Mouse (Mus musculus): Measurements from ENCODE around the gene Hpgds. TPM values are rescaled to one million over a fixed set of nuclear protein-coding genes. Genes with fewer than 3 reads are reported as not detected.

The Hpgds gene
- 3.9 and 4.6 TPM in 2 replicates for polyA plus RNA-seq (2015; fragmentation: Nextera tagmentation; extraction: Ambion mirVana)

DNA sequence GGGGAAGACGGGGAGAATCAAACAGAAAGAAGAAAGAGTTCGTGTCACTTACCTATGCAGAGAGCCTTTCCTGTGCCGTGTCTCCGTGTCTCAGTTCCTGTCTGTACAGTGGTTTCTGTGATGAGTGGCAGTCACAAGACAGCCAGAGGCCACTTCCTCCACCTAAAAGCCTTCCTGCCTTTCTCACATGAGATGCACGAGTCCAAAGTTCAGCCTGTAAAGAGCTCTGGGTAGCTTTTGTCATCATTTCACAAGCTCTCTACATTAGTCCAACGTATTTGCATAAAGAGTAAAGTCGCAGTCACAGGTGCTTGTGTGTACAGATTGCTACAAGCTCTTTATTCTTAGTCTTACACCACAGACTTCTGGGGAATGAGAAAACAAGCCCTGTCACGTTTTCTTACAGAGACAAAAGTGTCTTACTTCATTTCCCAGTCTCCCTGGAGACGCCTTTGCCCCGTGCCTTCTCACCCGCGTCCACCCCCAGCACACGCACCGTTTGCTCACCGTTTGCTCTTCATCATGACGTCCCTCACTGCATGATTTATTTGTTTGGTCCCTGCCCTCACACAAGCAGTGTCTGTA, at the start of gene Hpgds:
Gene Hpgds (minus strand): TSS at position 288 of the 585 bp plus-strand sequence.
- Histone ChIP-seq H3K36me3 (ENCODE audit: control insufficient read depth, insufficient read depth, low read length) (no peaks in the 10 kb centered on the region), H3K27ac (ENCODE audit: low read depth, low read length) (no peak within 1 kb of the TSS), H3K9me3 (ENCODE audit: control insufficient read depth, low read length) (no peaks in the 10 kb centered on the region), H3K4me3 (ENCODE audit: low read length) (peak within 1 kb of the TSS; percentile 20), H3K4me1 (ENCODE audit: control insufficient read depth, insufficient read depth, low read depth, low read length) (peaks cover 6% of the 10 kb centered on the region; the same call in 1 of the 2 replicates), H3K4me2 (ENCODE audit: low read length) (peak within 1 kb of the TSS; percentile 50), H3K9ac (ENCODE audit: low read depth, low read length) (peak within 1 kb of the TSS; percentile 27; the same call in 1 of the 2 replicates), H3K27me3 (replicated peaks; ENCODE audit: control insufficient read depth, insufficient read depth, low read length) (no peaks in the 10 kb centered on the region)
- ATAC-seq: peak; percentile 61
- 19% methylated on average over 16 of the region's 16 CpGs for WGBS

DNA sequence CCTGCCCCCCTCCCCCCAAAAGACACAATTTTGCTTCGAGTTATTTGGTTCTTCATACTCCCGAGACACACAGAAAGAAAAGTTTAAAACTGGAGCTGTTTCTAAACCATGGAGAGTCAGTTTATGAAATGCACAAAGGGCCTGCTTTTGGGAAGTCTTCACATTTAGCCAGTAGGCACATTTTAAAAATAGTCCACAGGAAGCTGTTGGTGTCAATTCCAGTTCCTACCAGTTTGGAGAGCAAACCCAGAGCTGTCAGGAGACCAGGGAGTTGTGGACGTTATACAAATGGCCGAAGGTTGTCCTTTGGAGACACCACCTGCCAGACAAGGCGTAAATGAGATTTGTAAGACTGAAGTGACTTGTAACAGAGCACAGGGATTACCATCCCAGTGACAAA, 20.3 kb upstream of the Hpgds start:
- H3K4me3 ChIP-seq (ENCODE audit: low read length): no peak overlapping the region
- no peak for ATAC-seq
- H3K4me1 ChIP-seq (ENCODE audit: control insufficient read depth, insufficient read depth, low read depth, low read length): no peaks in the 10 kb centered on the region
- H3K9me3 ChIP-seq (ENCODE audit: control insufficient read depth, low read length): no peaks in the 10 kb centered on the region
- no peak overlapping the region for H3K27ac ChIP-seq (ENCODE audit: low read depth, low read length)
- no peaks in the 10 kb centered on the region for H3K36me3 ChIP-seq (ENCODE audit: control insufficient read depth, insufficient read depth, low read length)
- H3K27me3 ChIP-seq (replicated peaks; ENCODE audit: control insufficient read depth, insufficient read depth, low read length): no peaks in the 10 kb centered on the region
- 69% methylated on average over 5 of the region's 5 CpGs for WGBS
- no peak overlapping the region for H3K4me2 ChIP-seq (ENCODE audit: low read length)
- no peak overlapping the region for H3K9ac ChIP-seq (ENCODE audit: low read depth, low read length)

DNA sequence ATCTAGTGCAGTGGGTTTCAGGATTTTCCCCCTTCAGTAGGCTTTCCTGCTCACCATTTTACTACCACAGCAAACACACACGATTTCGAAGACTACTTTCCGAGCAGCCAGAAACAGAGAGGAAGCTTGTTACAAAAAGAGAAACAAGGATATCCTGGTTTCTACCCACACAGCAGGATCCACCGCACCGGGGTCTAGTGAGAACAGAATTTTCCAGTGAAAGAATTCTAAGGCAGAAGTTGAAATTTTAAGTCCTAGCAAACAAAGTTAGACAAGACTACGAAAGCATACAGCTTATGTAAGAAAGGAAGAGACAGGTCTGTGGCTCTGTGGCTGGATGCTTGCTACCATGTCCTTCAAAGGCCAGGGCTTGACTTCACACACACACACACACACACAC, 19.4 kb upstream of the Hpgds start:
- H3K36me3 ChIP-seq (ENCODE audit: control insufficient read depth, insufficient read depth, low read length): no peaks in the 10 kb centered on the region
- 86% methylated on average over 6 of the region's 6 CpGs for WGBS
- no peaks in the 10 kb centered on the region for H3K9me3 ChIP-seq (ENCODE audit: control insufficient read depth, low read length)
- no peak for ATAC-seq
- no peak overlapping the region for H3K4me3 ChIP-seq (ENCODE audit: low read length)
- no peak overlapping the region for H3K9ac ChIP-seq (ENCODE audit: low read depth, low read length)
- no peak overlapping the region for H3K4me2 ChIP-seq (ENCODE audit: low read length)
- H3K4me1 ChIP-seq (ENCODE audit: control insufficient read depth, insufficient read depth, low read depth, low read length): no peaks in the 10 kb centered on the region
- no peak overlapping the region for H3K27ac ChIP-seq (ENCODE audit: low read depth, low read length)
- no peaks in the 10 kb centered on the region for H3K27me3 ChIP-seq (replicated peaks; ENCODE audit: control insufficient read depth, insufficient read depth, low read length)

DNA sequence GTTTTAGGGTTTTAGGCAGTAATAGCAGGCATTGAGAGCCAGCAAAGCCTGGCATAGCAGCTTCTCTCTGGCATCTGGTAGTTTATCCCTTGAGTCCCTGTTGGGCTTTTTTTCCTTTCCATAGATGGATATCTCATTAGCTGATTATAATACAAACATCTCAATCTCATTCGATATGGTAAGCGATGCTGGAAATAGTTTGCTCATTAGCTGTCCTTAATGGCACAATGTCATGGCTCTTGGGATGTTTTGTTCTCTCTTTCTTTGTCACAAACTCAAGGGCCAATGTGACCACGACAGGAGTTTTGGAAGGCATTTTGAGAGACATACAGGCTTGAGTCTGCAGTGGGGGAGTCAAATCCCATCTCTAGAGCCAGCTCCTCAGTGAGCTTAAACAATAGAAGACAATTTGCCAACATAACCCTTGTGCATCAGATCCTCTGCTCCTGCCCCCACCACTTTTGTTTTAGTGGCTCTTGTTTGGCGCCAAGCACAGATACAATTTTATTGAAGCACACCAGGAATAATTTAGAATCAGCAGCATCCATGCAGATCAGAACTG, 14.8 kb upstream of the Hpgds start:
- no peaks in the 10 kb centered on the region for H3K9me3 ChIP-seq (ENCODE audit: control insufficient read depth, low read length)
- no peaks in the 10 kb centered on the region for H3K27me3 ChIP-seq (replicated peaks; ENCODE audit: control insufficient read depth, insufficient read depth, low read length)
- 43% methylated on average over 4 of the region's 4 CpGs for WGBS
- no peaks in the 10 kb centered on the region for H3K36me3 ChIP-seq (ENCODE audit: control insufficient read depth, insufficient read depth, low read length)
- H3K9ac ChIP-seq (ENCODE audit: low read depth, low read length): no peak overlapping the region
- H3K4me1 ChIP-seq (ENCODE audit: control insufficient read depth, insufficient read depth, low read depth, low read length): no peaks in the 10 kb centered on the region
- H3K4me3 ChIP-seq (ENCODE audit: low read length): no peak overlapping the region
- no peak overlapping the region for H3K4me2 ChIP-seq (ENCODE audit: low read length)
- peak; percentile 73; the same call in 1 of the 2 replicates for ATAC-seq
- no peak overlapping the region for H3K27ac ChIP-seq (ENCODE audit: low read depth, low read length)

GRCm38 (mm10) chr6:65157042-65157441, 12.3 kb upstream of the Hpgds start:
- H3K9ac ChIP-seq (ENCODE audit: low read depth, low read length): no peak overlapping the region
- no peaks in the 10 kb centered on the region for H3K9me3 ChIP-seq (ENCODE audit: control insufficient read depth, low read length)
- no peaks in the 10 kb centered on the region for H3K27me3 ChIP-seq (replicated peaks; ENCODE audit: control insufficient read depth, insufficient read depth, low read length)
- H3K36me3 ChIP-seq (ENCODE audit: control insufficient read depth, insufficient read depth, low read length): no peaks in the 10 kb centered on the region
- no peak for ATAC-seq
- WGBS: 89% methylated on average over 4 of the region's 4 CpGs
- no peaks in the 10 kb centered on the region for H3K4me1 ChIP-seq (ENCODE audit: control insufficient read depth, insufficient read depth, low read depth, low read length)
- no peak overlapping the region for H3K4me3 ChIP-seq (ENCODE audit: low read length)
- H3K4me2 ChIP-seq (ENCODE audit: low read length): no peak overlapping the region
- H3K27ac ChIP-seq (ENCODE audit: low read depth, low read length): no peak overlapping the region

DNA sequence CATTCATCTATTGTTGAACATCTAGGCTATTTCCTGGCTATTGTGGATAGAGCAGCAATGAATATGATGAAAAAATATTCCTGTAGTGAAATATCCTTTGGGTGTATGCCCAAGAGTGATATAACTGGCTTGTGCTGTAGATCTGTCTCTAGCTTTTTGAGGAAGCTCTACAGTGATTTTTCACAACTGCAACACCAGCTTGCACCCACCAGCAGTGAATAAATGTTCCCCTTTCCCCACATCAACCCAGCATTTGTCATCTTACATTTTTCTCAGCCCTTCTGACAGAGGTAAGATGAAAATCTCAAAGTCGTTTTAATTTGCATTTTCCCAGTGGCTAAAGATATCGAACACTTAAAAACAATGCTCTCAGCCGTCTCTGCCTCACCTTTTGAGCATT, 8.9 kb upstream of the Hpgds start:
- Histone ChIP-seq H3K4me3 (ENCODE audit: low read length) (no peak overlapping the region), H3K36me3 (ENCODE audit: control insufficient read depth, insufficient read depth, low read length) (no peaks in the 10 kb centered on the region), H3K27me3 (replicated peaks; ENCODE audit: control insufficient read depth, insufficient read depth, low read length) (no peaks in the 10 kb centered on the region), H3K9me3 (ENCODE audit: control insufficient read depth, low read length) (no peaks in the 10 kb centered on the region), H3K27ac (ENCODE audit: low read depth, low read length) (no peak overlapping the region), H3K9ac (ENCODE audit: low read depth, low read length) (no peak overlapping the region), H3K4me1 (ENCODE audit: control insufficient read depth, insufficient read depth, low read depth, low read length) (no peaks in the 10 kb centered on the region), H3K4me2 (ENCODE audit: low read length) (no peak overlapping the region)
- 66% methylated on average over 3 of the region's 3 CpGs for WGBS
- no peak for ATAC-seq

GRCm38 (mm10) chr6:65150703-65151102, 6.0 kb upstream of the Hpgds start:
- peak overlapping the region; percentile 56 for H3K9ac ChIP-seq (ENCODE audit: low read depth, low read length)
- H3K36me3 ChIP-seq (ENCODE audit: control insufficient read depth, insufficient read depth, low read length): no peaks in the 10 kb centered on the region
- peak overlapping the region; percentile 28 for H3K4me3 ChIP-seq (ENCODE audit: low read length)
- ATAC-seq: peak; percentile 34; the same call in 1 of the 2 replicates
- H3K4me1 ChIP-seq (ENCODE audit: control insufficient read depth, insufficient read depth, low read depth, low read length): no peaks in the 10 kb centered on the region
- H3K27ac ChIP-seq (ENCODE audit: low read depth, low read length): no peak overlapping the region
- peak overlapping the region; percentile 58 for H3K4me2 ChIP-seq (ENCODE audit: low read length)
- 8% methylated on average over 22 of the region's 22 CpGs for WGBS
- H3K27me3 ChIP-seq (replicated peaks; ENCODE audit: control insufficient read depth, insufficient read depth, low read length): no peaks in the 10 kb centered on the region
- H3K9me3 ChIP-seq (ENCODE audit: control insufficient read depth, low read length): no peaks in the 10 kb centered on the region

GRCm38 (mm10) chr6:65146363-65146762, 1.7 kb upstream of the Hpgds start:
- Histone ChIP-seq H3K9me3 (ENCODE audit: control insufficient read depth, low read length) (no peaks in the 10 kb centered on the region), H3K36me3 (ENCODE audit: control insufficient read depth, insufficient read depth, low read length) (no peaks in the 10 kb centered on the region), H3K4me1 (ENCODE audit: control insufficient read depth, insufficient read depth, low read depth, low read length) (peaks cover 6% of the 10 kb centered on the region; the same call in 1 of the 2 replicates), H3K27ac (ENCODE audit: low read depth, low read length) (no peak overlapping the region), H3K27me3 (replicated peaks; ENCODE audit: control insufficient read depth, insufficient read depth, low read length) (no peaks in the 10 kb centered on the region), H3K4me3 (ENCODE audit: low read length) (no peak overlapping the region), H3K9ac (ENCODE audit: low read depth, low read length) (no peak overlapping the region), H3K4me2 (ENCODE audit: low read length) (no peak overlapping the region)
- no peak for ATAC-seq
- 93% methylated on average over 4 of the region's 4 CpGs for WGBS

- 90% methylated on average over 1 of the region's 1 CpGs for WGBS
- no peak for ATAC-seq
Measured at GRCm38 (mm10) chr6:65142316-65142715, 2.4 kb downstream of the Hpgds start.

More at GRCm38 (mm10) chr6:65142316-65142715, 2.4 kb downstream of the Hpgds start:
- no peaks in the 10 kb centered on the region for H3K9me3 ChIP-seq (ENCODE audit: control insufficient read depth, low read length)
- H3K27ac ChIP-seq (ENCODE audit: low read depth, low read length): no peak overlapping the region
- no peak overlapping the region for H3K4me2 ChIP-seq (ENCODE audit: low read length)
- H3K36me3 ChIP-seq (ENCODE audit: control insufficient read depth, insufficient read depth, low read length): no peaks in the 10 kb centered on the region
- no peak overlapping the region for H3K9ac ChIP-seq (ENCODE audit: low read depth, low read length)
- no peaks in the 10 kb centered on the region for H3K27me3 ChIP-seq (replicated peaks; ENCODE audit: control insufficient read depth, insufficient read depth, low read length)
- H3K4me3 ChIP-seq (ENCODE audit: low read length): no peak overlapping the region
- H3K4me1 ChIP-seq (ENCODE audit: control insufficient read depth, insufficient read depth, low read depth, low read length): peaks cover 6% of the 10 kb centered on the region; the same call in 1 of the 2 replicates
